In genomic region chr1:161962465-161963377, GRCm38 (mm10) we compare ENCODE assay signal across 8 mouse cellular contexts. TPM values are rescaled to one million over a fixed set of nuclear protein-coding genes. Genes with fewer than 3 reads are reported as not detected.
DNase-seq lines count a peak whose midpoint lies in the region; ATAC-seq and TF ChIP-seq lines count a peak whose summit lies in the region.

No protein-coding gene starts in this region.

- DNase-seq in heart, postnatal 0 days (ENCODE audit: low spot score): peak; percentile 29
- DNase-seq in heart, postnatal 25 days (ENCODE audit: low spot score): no peak
- DNase-seq in NIH3T3 (ENCODE audit: low read depth): peak; percentile 52
- DNase-seq in liver, embryonic 11.5 days (ENCODE audit: low spot score): no peak
- peak; percentile 73 for DNase-seq in splenic B cell, adult 2 months (ENCODE audit: low read depth, low spot score)
- no peak for DNase-seq in right cerebral cortex, adult 2 months (ENCODE audit: low spot score in 2 of 2)
- no peak for DNase-seq in heart, postnatal 36 days

- no peak for TF ChIP-seq EP300 in heart, postnatal 0 days (IDR thresholded peaks at IDR 0.05; ENCODE audit: low read depth)

- H3K4me2 ChIP-seq in heart, postnatal 0 days (ENCODE audit: low read depth, low read length): no peak overlapping the region
- no peak overlapping the region for H3K4me2 ChIP-seq in forebrain, embryonic 15.5 days (replicated peaks)
- no peak overlapping the region for H3K4me2 ChIP-seq in liver, embryonic 11.5 days

- H3K4me1 ChIP-seq in heart, postnatal 0 days (ENCODE audit: control insufficient read depth, insufficient read depth): no peaks in the 10 kb centered on the region
- no peaks in the 10 kb centered on the region for H3K4me1 ChIP-seq in forebrain, embryonic 15.5 days
- H3K4me1 ChIP-seq in liver, embryonic 11.5 days (replicated peaks; ENCODE audit: control insufficient read depth, insufficient read depth, low read length): no peaks in the 10 kb centered on the region

- TF ChIP-seq CTCF in heart, postnatal 0 days (IDR thresholded peaks at IDR 0.05; ENCODE audit: low read depth): peak; percentile 60

- 43% methylated on average over 3 of the region's 3 CpGs for WGBS in heart, postnatal 0 days
- WGBS in forebrain, embryonic 15.5 days: 50% methylated on average over 3 of the region's 3 CpGs
- WGBS in liver, embryonic 11.5 days: 52% methylated on average over 3 of the region's 3 CpGs

- no peak overlapping the region for H3K9ac ChIP-seq in heart, postnatal 0 days (replicated peaks; ENCODE audit: low read depth, low read length)
- H3K9ac ChIP-seq in forebrain, embryonic 15.5 days (replicated peaks): no peak overlapping the region
- H3K9ac ChIP-seq in liver, embryonic 11.5 days (ENCODE audit: low read depth, low read length): no peak overlapping the region

- H3K27ac ChIP-seq in heart, postnatal 0 days (ENCODE audit: low read depth): no peak overlapping the region
- no peak overlapping the region for H3K27ac ChIP-seq in forebrain, embryonic 15.5 days (replicated peaks)
- no peak overlapping the region for H3K27ac ChIP-seq in liver, embryonic 11.5 days (ENCODE audit: low read depth, low read length)

- ATAC-seq in heart, postnatal 0 days (ENCODE audit: insufficient read depth, low read depth): no peak; the same call in 1 of the 2 replicates
- ATAC-seq in forebrain, embryonic 15.5 days (replicated peaks): peak; percentile 67
- 0 out of 2 replicates have a peak, but pooled peaks have one; percentile 32 for ATAC-seq in liver, embryonic 11.5 days (replicated peaks; ENCODE audit: low FRiP score)

- no peaks in the 10 kb centered on the region for H3K36me3 ChIP-seq in heart, postnatal 0 days (replicated peaks; ENCODE audit: control insufficient read depth, insufficient read depth, low read length)
- H3K36me3 ChIP-seq in forebrain, embryonic 15.5 days: no peaks in the 10 kb centered on the region
- no peaks in the 10 kb centered on the region for H3K36me3 ChIP-seq in liver, embryonic 11.5 days (ENCODE audit: control insufficient read depth, insufficient read depth, low read length)
- no peaks in the 10 kb centered on the region for H3K36me3 ChIP-seq in splenic B cell, adult 2 months (ENCODE audit: control insufficient read depth, insufficient read depth, low read length, poor library complexity, severe bottlenecking)

- no peaks in the 10 kb centered on the region for H3K27me3 ChIP-seq in heart, postnatal 0 days (ENCODE audit: control insufficient read depth, insufficient read depth, low read length)
- H3K27me3 ChIP-seq in forebrain, embryonic 15.5 days: no peaks in the 10 kb centered on the region
- no peaks in the 10 kb centered on the region for H3K27me3 ChIP-seq in liver, embryonic 11.5 days (replicated peaks; ENCODE audit: control insufficient read depth, insufficient read depth, low read length)
- no peaks in the 10 kb centered on the region for H3K27me3 ChIP-seq in splenic B cell, adult 2 months (ENCODE audit: control insufficient read depth, insufficient read depth, low read length, poor library complexity, severe bottlenecking)

- H3K4me3 ChIP-seq in heart, postnatal 0 days (ENCODE audit: low read depth, low read length): no peak overlapping the region
- no peak overlapping the region for H3K4me3 ChIP-seq in forebrain, embryonic 15.5 days
- H3K4me3 ChIP-seq in liver, embryonic 11.5 days (ENCODE audit: low read depth, low read length): no peak overlapping the region

- H3K9me3 ChIP-seq in heart, postnatal 0 days (replicated peaks; ENCODE audit: control insufficient read depth, low read length): no peaks in the 10 kb centered on the region
- H3K9me3 ChIP-seq in forebrain, embryonic 15.5 days: no peaks in the 10 kb centered on the region
- H3K9me3 ChIP-seq in liver, embryonic 11.5 days (ENCODE audit: control insufficient read depth, low read length): no peaks in the 10 kb centered on the region

- intact Hi-C loops in heart, postnatal 25 days (cut with DNase I): loop anchor here (5.0 kb wide), 1 partner anchor 215 kb away; no protein-coding TSS in a partner anchor
- intact Hi-C loops in heart, postnatal 36 days (cut with DNase I): loop anchor here (5.0 kb wide), 1 partner anchor 215 kb away; no protein-coding TSS in a partner anchor

RNA-seq across cellular contexts. Expression of gene Pigc, which starts 6.3 kb away (rescaled TPM):
- 19.1 and 24.0 TPM in 2 replicates for total RNA-seq in heart, postnatal 0 days (2014; rRNA removed; ENCODE audit: low replicate concordance)
- 25.0 and 25.8 TPM in 2 replicates for polyA plus RNA-seq in heart, postnatal 0 days (2015; fragmentation: Nextera tagmentation; extraction: Ambion mirVana)
- total RNA-seq in heart, postnatal 25 days (2021): 10 to 100 TPM; 16.5 to 16.9 TPM
- 32.7 and 33.3 TPM in 2 replicates for polyA plus RNA-seq in forebrain, embryonic 15.5 days (2015; fragmentation: Nextera tagmentation; extraction: Ambion mirVana)
- 22.8 and 25.0 TPM in 2 replicates for polyA plus RNA-seq in liver, embryonic 11.5 days (2014; fragmentation: Nextera tagmentation; extraction: Ambion mirVana)
- total RNA-seq in heart, postnatal 36 days (2021): 10 to 100 TPM; 14.3 to 17.6 TPM

RNA-seq across cellular contexts. Expression of gene 4930558K02Rik, which starts 16.7 kb away (rescaled TPM):
- total RNA-seq in heart, postnatal 0 days (2014; rRNA removed; ENCODE audit: low replicate concordance): not detected in 2 replicates
- not detected in 2 replicates for polyA plus RNA-seq in heart, postnatal 0 days (2015; fragmentation: Nextera tagmentation; extraction: Ambion mirVana)
- not detected for total RNA-seq in heart, postnatal 25 days (2021)
- polyA plus RNA-seq in forebrain, embryonic 15.5 days (2015; fragmentation: Nextera tagmentation; extraction: Ambion mirVana): 0.17 TPM in 1 of 2 replicates, not detected in the other
- not detected in 2 replicates for polyA plus RNA-seq in liver, embryonic 11.5 days (2014; fragmentation: Nextera tagmentation; extraction: Ambion mirVana)
- total RNA-seq in heart, postnatal 36 days (2021): not detected

Comparison
In these comparisons a context has a peak if more than half of its experiments do, and no peak if none do; other contexts are left out.
1. DNase-seq: peak in heart, postnatal 0 days (single experiment), NIH3T3 (single experiment) and splenic B cell, adult 2 months (single experiment); none in heart, postnatal 25 days (single experiment), liver, embryonic 11.5 days (single experiment), right cerebral cortex, adult 2 months (0 of 2) and heart, postnatal 36 days (0 of 2).